Mouse (Mus musculus) spleen, postnatal 14 days (tissue): ENCODE data around the gene Foxl2.

Experiments used
- DNase-seq, 2 experiments: peaks; one replicate each; pipeline ENCODE4 v3.0.0; 2021 to 2022; ENCODE audit warnings: low spot score in 2 of 2

The Foxl2 gene

DNA sequence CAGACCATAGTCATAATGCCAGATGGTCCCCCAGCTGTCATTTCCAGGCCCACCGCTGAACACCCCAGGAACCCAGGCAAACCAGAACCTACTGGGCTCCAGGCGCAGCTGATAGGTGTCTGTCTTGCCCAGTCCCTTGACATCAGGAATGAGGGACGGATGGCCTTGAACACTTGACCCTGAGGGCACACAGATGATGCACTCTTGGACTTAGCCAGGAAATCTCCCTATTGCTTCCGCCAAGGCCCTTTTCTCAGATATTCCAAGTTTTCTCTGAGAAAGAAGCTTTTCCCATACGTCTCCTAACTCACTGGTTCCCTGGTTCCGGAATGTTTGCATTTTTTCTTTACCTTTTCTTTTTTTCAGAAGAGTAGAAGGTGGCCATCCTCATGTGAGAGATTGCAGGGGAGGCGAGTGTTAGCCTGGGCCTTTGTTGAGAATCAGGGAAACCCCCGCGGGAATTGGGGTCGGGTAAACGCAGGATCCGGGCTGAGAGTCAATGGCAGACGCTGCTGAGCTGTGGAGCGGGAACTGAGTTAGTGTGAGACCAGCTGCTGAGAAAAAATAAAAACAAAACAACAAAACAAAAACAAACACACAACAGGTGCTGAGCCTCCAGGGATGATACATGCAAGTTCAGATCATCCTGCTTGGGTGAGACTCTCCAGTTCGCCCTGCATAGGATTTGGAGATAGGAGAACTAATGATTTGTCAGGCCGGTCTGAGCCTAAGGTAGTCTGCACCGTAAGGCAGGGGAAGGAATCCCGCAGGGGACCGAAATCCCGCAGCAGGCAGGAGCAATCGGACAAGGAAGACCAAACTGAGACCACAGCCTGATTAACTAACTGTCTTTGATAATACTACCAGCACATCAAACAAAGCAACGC lies 6.7 kb downstream of the Foxl2 start:
- no peak for DNase-seq

DNA sequence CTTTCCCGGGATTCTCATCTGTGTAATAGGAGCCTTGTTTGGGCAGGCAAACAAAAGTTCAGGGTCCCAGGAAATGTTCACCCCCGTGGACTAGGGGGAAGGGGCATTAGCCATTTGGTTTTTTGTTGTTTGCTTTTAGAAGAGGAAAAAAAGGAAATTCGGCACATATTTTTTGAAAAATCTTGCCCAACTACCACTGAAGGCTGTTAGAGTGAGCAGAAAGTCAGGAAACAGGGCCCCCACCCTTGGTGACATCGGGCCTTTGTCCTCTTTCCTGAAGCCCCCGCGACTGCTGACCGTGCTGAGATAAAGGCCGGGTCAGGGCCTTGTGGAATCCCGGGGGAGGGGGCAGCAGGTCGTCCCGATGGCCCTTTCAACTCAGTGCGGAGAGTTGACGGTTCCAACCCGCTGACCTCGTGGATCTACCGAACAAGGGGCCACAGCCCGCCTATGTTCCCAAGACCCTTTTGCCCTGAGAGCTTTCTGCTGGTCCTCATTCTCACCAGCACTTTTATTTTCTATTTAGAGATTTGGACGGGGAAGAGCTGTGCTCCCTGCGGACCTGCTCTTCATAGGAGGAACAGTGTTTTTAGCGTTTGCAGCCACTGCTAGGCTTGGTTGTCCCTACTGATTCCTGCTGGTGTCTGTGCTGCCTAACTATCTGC lies 7.5 kb downstream of the Foxl2 start:
- DNase-seq, result no peak

DNA sequence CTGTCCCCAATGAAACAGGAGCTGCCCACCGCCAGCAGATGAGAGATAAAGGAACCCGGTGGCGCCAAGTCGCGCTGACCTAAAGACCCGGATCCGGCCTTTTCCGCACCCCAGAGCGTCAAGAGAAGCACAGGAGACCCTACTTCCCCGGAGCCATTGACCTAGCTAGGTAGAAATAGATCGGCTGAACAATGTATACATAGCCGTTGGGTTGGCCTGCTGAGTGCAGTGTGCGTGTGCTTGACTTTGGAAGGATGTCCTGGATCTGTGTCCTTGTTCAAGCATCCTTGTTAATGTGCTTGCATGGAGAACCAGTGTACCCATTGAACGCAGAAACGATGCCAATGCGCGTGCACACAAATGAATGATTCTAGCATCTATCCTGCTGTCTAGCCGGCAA lies 8.6 kb downstream of the Foxl2 start:
- DNase-seq, result no peak

DNA sequence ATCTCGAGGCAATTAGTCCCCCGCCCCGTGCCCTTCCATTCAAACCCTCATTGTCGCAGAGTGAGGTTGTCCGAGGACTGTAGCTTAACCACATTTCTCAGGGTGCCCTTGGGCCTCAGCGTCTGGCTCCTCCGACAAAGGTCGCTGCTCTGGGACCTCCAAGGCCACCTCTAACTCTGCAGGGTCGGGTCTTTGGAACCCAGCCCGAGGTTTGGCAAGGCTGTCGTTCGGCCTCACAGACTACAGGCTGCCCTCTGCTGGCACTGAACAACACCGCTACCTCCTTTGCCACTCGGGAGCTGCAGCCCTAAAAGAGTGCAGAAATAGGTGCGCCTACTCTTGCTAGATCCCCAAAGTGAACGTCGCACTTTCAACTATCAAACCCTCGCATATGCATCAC lies 10.0 kb downstream of the Foxl2 start:
- no peak for DNase-seq

DNA sequence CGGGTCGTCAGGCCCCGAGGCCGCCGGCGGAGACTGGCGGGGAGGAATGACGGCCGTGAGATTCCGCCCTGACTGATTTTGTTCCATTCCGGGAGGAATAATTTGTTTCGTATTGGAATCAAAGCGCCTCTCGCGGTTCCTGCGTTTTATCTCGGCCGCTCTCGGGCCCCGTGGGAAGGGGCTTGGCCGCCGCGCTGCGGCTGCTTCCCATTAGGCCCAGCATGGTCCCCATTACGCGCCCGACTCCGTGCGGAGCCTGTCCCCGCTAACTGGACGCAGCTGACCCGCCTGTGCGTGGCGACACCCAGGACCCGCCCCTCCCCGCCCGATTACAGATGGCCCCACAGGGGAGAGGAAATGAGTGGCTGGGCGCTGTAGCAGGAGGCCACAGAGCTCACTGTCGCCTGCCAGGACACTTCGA lies 18.0 kb downstream of the Foxl2 start:
- DNase-seq, result no peak

DNA sequence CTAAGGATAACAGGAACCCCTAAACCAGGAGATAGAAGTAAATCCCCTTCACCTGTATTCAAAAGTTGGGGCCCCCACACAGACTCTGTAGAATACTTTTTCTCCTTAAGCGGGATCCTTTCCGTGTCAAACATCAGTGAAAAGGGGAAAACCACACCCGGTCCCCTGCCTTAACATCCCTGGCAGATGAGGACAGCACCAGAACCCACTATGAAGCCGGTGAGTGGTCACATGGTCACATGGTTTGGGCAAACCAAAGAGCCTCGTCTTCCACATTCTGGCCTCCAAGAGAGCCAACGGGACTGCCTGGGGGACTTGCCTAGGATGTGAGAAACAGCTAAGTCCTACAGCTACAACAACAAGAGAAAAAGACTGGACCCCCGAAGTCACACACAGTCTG lies 18.5 kb downstream of the Foxl2 start:
- DNase-seq, result no peak

DNA sequence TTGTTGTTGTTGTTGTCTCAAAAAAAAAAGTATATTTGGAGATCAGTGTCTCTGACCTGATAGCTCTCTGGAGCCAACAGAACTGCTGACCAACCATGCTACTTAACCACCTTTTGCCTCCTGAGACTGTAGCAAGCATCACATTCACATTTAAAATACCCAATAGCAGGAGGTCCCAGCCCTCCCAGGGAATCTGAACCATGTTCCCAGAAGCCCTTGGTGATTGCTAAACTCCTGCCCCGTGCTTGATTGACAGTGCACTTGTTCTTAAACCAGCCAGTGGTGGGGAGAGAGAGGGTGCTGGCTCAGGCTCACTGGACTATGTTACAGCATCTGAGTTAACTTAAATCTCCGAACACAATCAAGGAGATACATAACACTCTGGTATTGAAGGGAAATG lies 19.8 kb downstream of the Foxl2 start:
- no peak for DNase-seq

DNA sequence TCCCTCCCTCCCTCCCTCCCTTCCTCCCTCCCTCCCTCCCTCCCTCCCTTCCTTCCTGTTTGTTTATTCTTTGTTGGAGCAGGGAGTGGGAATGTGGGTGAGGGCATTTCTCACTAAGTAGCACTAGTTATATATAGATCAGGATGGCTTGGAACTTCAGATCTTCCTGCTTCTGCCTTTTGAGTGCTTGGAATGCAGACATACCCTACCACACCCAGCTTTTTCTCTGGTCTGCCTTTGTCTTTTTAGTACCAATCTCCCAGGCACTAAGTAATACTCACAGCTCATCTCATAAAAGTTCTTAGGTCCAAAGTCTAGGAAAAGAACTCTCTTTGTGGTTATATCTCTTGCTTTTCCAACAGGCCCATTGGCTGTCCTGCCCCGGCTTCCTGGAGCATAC lies 21.0 kb downstream of the Foxl2 start:
- DNase-seq, result no peak

DNA sequence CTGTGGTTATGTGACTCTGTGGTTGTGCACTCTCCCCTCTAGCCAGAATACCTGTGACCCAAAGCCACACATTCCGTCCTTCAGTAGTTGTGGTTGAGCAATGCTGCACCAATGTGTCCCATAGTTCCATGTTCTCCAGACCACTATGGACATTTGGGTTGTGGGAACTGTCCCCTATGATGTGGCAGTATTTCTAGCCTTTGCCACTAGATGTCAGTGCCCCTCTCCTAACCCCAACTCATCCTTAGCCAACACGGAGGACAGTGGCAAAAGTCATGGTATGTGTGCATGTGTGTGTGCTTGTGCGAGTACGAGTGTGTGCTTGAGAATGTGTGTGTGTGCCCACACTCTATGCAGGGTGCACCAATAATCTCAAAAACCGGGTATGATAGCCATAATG lies 21.4 kb downstream of the Foxl2 start:
- DNase-seq, result no peak

DNA sequence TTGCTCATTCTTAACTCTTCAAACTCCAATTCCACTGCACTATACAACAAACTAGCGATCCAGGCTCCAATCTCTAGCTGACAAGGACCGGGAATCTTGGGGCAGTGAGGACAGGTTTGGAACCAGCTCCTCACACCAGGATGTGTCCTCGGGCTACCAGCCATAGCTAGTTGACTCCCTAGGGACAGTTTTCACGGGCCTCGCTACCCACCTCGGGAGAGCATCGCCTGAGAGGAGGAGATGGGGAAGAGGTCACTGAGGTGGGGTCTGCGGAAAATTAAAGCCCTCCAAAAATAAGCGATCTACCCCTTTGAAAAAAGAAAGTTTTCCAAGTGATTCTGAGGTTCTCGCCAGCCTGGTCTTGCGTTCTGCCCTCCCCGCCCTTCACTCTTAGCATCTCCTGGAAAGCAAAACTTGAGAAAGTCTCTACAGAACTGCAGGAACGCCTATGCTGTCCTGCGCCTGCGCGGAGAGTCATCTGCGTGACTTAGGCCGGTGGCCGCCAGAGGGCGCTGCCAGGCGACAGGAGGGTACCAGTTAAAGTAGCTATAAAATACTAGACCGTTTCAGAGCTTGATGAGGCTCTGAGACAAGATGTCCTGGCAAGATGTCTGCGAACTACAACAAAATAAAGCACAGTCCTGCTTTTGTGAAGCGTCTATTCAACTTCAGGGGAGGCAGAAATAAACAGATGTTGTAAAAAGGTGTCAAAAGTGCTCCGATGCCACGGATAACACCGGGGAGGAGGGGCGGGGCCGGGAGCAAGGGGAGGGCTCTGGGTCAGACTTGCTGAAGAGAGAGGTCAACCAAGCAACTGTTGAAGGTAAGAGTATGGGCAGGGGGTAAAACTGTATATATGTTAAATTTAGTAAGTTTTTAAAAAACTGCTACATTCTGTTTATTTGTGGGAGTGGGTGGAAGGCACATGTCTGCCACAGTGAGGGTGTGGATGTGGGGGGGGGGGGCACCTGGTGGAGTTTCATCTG lies 24.6 kb downstream of the Foxl2 start:
- peak; percentile 71 to 85 for DNase-seq

DNA sequence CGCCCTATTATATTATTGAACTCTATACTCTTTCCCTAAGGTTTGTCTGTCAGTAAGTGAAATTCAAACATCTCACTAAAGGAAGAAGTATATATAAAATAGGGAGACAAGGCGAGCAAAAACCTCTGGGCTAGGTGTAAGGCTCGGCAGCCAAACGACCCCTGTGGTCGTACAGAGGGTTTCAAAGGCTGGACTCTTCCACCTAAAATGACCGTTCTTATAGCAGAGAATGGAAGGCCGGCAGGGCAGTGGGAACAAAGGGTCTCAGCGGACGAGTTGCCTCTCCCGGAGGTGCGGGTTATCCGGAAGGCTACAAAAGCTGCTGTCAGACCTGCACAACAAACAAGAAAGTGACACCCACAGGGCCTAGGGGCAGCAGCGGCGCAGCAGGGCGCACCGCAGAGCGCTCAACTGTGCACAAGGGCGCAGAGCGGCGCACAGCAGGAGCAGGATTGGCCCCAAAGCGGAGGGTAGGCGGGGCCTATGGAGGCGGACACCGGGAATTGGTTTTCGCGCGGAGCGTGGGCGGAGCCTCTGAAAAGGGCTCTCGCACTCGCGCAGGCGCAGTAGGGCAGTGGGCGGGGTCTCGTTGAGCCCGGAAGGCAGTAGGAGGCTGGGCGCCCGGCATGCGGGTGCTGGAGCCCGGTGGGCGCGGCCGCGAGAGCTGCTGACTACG lies 30.9 kb downstream of the Foxl2 start, which contains the start of gene Faim:
Gene Faim, plus strand, starts transcription at position 574 of the 676 bp plus-strand sequence.
- peak; percentile 99 to 100 for DNase-seq

DNA sequence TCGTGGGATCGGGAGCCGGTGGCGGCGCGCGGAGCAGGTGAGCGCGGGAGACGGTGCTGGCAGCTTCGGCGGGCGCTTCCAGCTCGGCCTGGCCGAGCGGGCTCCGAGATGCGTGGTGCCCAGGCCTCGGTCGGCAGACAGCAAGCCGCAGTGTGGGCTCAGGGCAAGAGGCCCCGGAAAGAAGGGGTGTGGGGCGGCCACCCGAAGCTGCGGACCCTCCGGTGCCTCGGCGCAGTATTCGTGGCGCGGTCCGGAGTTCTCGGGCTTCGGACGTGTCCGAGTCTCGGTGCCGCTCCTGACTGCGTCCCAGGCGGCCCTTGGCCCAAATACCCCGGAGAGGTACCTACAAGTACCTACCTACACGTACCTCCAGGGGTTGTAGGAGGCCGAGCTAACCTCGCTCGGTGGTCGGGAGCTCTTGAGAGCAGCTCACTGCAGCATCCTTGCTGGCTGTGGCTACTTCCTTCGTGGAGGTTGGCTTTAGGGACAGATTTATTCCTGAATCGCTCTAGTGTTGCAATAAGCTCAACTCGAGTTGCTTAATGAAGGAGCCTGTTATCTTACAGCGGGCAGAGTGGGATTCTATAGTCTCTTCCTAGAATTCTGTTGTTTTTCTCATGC lies 31.5 kb downstream of the Foxl2 start:
- no peak for DNase-seq

DNA sequence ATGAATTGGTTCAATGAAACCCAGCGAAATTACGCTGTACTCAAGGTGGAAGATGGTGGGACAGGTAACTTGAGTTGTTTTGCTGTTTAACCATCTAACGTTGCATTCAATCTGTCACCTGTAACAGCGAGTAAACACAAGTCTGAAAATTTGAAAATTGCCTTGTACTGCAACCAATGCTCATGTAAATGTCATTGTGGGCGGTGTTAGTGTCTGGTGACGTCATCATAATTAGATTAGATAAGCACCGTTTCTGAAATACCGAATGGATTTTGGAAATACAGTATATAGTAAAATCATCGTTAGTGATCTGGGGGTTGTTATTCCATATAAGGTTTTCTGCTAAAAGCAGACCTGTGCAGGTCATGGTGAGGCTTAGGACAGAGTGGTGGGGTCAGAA lies 32.0 kb downstream of the Foxl2 start:
- no peak for DNase-seq

DNA sequence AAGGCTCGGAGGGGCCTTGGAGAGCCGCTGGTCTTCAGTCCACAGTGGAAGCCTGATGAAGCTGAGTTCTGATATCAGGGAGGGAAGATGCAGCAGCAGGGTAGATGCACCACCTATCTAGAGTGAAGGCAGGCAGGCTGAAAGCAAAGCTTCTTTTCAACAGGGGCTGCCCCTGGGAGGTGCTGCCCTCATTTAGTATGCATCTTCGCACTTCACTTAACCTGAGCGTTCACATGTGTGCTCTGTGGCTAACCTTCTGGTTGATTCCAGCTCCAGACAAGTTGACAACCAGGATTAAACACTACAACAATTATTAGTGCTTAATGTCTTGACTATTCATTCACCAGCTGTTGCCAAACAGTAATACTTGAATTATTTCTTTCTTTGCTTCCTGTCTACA lies 39.0 kb downstream of the Foxl2 start:
- DNase-seq, result no peak

DNA sequence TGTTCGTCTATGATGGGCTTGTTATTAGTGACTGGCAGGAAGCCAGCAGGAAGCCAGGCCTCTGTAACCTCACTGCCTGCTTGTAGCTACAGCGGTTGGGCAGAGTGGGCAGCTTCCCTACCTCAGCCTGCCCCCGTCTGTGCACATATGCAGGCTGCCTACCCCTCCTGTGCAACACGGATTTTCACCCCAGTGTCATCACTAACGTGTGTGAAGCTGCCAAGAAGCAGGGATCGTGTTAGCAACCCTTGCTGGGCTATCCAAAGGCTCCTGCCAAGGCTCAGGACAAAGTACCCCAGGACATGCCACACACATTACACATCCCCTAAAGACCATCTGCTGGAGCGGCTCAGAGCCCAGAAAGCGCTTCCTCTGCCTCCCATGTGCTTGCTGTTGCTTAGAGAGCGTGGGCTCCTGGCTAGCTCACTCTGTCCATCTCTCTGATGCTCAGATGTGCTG lies 44.8 kb downstream of the Foxl2 start:
- no peak for DNase-seq

DNA sequence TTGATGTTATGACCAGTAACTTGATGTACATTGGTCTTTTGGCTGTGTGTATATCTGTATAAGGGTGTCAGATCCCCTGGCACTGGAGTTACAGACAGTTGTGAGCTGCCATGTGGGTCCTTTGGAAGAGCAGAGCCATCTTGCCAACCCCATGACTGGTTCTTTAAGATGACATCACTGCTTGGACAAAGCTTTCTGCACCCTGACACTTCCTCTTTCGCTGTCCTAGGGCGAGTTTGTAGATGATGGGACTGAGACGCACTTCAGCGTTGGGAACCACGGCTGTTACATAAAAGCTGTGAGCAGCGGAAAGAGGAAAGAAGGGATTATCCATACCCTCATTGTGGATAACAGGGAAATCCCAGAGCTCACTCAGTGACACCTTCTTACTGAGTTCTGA lies 46.2 kb downstream of the Foxl2 start:
- no peak for DNase-seq
